Comparison of ENCODE assay signal across 24 mouse cellular contexts in the genomic region with DNA sequence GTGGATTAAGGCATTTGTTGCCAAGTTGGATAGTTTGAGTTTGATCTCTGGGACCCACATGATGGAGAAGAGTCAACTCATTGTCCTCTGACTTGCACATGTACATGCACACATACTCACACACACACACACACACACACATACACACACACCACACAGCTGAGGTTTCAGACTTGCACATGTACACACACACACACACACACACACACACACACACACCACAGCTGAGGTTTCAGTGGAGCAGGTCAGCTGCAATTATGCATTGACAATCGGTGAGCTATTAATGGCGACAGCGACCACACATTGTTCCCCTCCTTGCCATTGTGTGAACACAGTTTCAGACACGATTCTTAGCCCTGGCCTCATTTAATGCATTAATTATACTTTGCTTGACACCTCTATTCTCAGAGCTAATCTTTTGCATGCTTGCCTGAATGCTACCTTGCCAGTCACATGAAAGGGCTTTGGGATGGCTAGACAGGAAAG.
"Had no signal": no experiment of that assay in that cellular context is flagged by ENCODE, and none has a peak within 500 bp of the region (broad histone marks: within the 10 kb centered on the region; RNA-seq: fewer than 3 reads in every experiment).

No protein-coding gene starts in this region.

- DNase-seq: gastrocnemius, postnatal 14 days; gastrocnemius, postnatal 36 days; heart, adult 11 months; heart, adult 2 months; heart, postnatal 14 days; heart, postnatal 36 days; kidney, adult 2 months; kidney, adult 9 months; kidney, postnatal 25 days; kidney, postnatal 4 days; layer of hippocampus, postnatal 36 days; left cerebral cortex, postnatal 4 days had no signal

- H3K4me3 ChIP-seq: heart, adult 2 months; heart, embryonic 13.5 days; heart, embryonic 15.5 days; hindbrain, embryonic 10.5 days; hindbrain, embryonic 12.5 days; intestine, embryonic 15.5 days; kidney, embryonic 15.5 days; layer of hippocampus, adult 2 months; limb, embryonic 13.5 days; limb, embryonic 15.5 days; liver, embryonic 12.5 days had no signal

- H3K27me3 ChIP-seq: heart, embryonic 15.5 days; hindbrain, embryonic 12.5 days; intestine, embryonic 15.5 days; kidney, embryonic 15.5 days; limb, embryonic 13.5 days; limb, embryonic 15.5 days; liver, embryonic 12.5 days had no signal

- H3K36me3 ChIP-seq: heart, embryonic 13.5 days; heart, embryonic 15.5 days; hindbrain, embryonic 10.5 days; hindbrain, embryonic 12.5 days; intestine, embryonic 15.5 days; kidney, embryonic 15.5 days; limb, embryonic 13.5 days; limb, embryonic 15.5 days; liver, embryonic 12.5 days had no signal

- H3K4me2 ChIP-seq: heart, embryonic 11.5 days; heart, embryonic 13.5 days; heart, embryonic 15.5 days; hindbrain, embryonic 12.5 days; hindbrain, embryonic 14.5 days; intestine, embryonic 15.5 days; kidney, embryonic 15.5 days; limb, embryonic 13.5 days; limb, embryonic 15.5 days; liver, embryonic 12.5 days had no signal
